Mouse (Mus musculus) G1E (cell line): ENCODE measurements around the gene Helz. TPM values are rescaled to one million over a fixed set of nuclear protein-coding genes. Genes with fewer than 3 reads are reported as not detected.
A peak's percentile ranks its signal among the peaks of the same experiment; 100 is the strongest.

Source experiments
- ATAC-seq: 2 replicates; pipeline ENCODE4 v1.8.0; 2016; ENCODE audit warnings: mild to moderate bottlenecking; ENCODE audit not compliant: insufficient number of reproducible peaks, poor library complexity, low FRiP score, severe bottlenecking; ENCODE audit errors: extremely low read depth
- DNase-seq: peaks from one replicate; pipeline ENCODE4 v3.0.0; 2012; ENCODE audit warnings: low spot score
- H3K27me3 ChIP-seq: 2 replicates; pipeline ENCODE4 v1.6.1; 2012; ENCODE audit warnings: mild to moderate bottlenecking, low read length, inconsistent platforms; ENCODE audit not compliant: insufficient read depth
- H3K36me3 ChIP-seq: replicated peaks from 2 replicates; pipeline ENCODE3; 2012; ENCODE audit warnings: mild to moderate bottlenecking, inconsistent platforms
- H3K4me1 ChIP-seq: 2 replicates; pipeline ENCODE4 v1.6.1; 2012; ENCODE audit warnings: low read depth, low read length, inconsistent platforms, mixed read lengths; ENCODE audit not compliant: insufficient read depth
- H3K4me3 ChIP-seq: 2 replicates; pipeline ENCODE4 v1.5.1; 2012; ENCODE audit warnings: low read depth, mild to moderate bottlenecking, inconsistent platforms, low read length, moderate library complexity, mixed read lengths
- H3K9me3 ChIP-seq: replicated peaks from 2 replicates; pipeline ENCODE4 v1.6.1; 2012; ENCODE audit warnings: inconsistent platforms
- CTCF ChIP-seq: IDR thresholded peaks from 2 replicates; pipeline ENCODE4 v1.5.1; 2012; ENCODE audit warnings: low read depth, low read length, inconsistent platforms, mixed read lengths
- GATA1 ChIP-seq: IDR thresholded peaks from 2 replicates; pipeline ENCODE4 v1.6.1; 2012; ENCODE audit warnings: borderline replicate concordance, low read length, inconsistent platforms, mixed read lengths
- GATA2 ChIP-seq: IDR thresholded peaks from 2 replicates; pipeline ENCODE4 v1.6.1; 2012; ENCODE audit warnings: low read depth, low read length, inconsistent platforms, borderline replicate concordance
- POLR2AphosphoS5 ChIP-seq: IDR thresholded peaks from 2 replicates; pipeline ENCODE4 v1.6.1; 2012; ENCODE audit warnings: low read depth, low read length, inconsistent platforms; ENCODE audit not compliant: insufficient replicate concordance
- TAL1 ChIP-seq: conservative IDR thresholded peaks from 2 replicates; pipeline ENCODE4 v1.6.1; 2012; ENCODE audit warnings: low read depth, low read length, inconsistent platforms, mixed read lengths
- polyA plus RNA-seq: library from polyadenylated mRNA; stranded (reverse); fragments of >175 nt; gene quantifications from 2 replicates; pipeline ENCODE4 v1.2.3, GENCODE M21; 2012
- total RNA-seq, 2 experiments: library from RNA; stranded (forward) in 1 of 2; stranded (reverse) in 1 of 2; fragments of 200-1000 nt in 1 of 2; fragments of >200 nt in 1 of 2; fragmentation: Nextera tagmentation in 1 of 2; gene quantifications; 2 replicates each; pipeline ENCODE4 v1.2.3; 2014 to 2017

Gene Helz
- total and polyA plus RNA-seq, 3 experiments, result 23.8 to 97.3 (median 63.5) TPM

GRCm38 (mm10) chr11:107716332-107716938 lies 168.7 kb downstream of the Helz start, which contains the start of gene Cacng1:
Cacng1 (minus strand) TSS chr11:107716522.
- ATAC-seq (no peak), DNase-seq (no peak)
- no peak for TF ChIP-seq GATA1
- TF ChIP-seq CTCF, result no peak
- Histone ChIP-seq H3K4me1 (peaks cover 54% of the 10 kb centered on the region), H3K9me3 (peaks cover 5% of the 10 kb centered on the region), H3K27me3 (peaks cover 18% of the 10 kb centered on the region), H3K4me3 (no peak within 1 kb of the TSS), H3K36me3 (no peaks in the 10 kb centered on the region)

GRCm38 (mm10) chr11:107720264-107721021 lies 172.7 kb downstream of the Helz start:
- no peak for TF ChIP-seq GATA1
- TF ChIP-seq POLR2AphosphoS5, result no peak
- TF ChIP-seq TAL1, result no peak
- peak; percentile 87 for DNase-seq
- Histone ChIP-seq H3K36me3 (no peaks in the 10 kb centered on the region), H3K27me3 (peaks cover 12% of the 10 kb centered on the region; the same call in 1 of the 2 replicates), H3K4me3 (no peak overlapping the region), H3K9me3 (peaks cover 10% of the 10 kb centered on the region), H3K4me1 (peaks cover 43% of the 10 kb centered on the region)
- ATAC-seq, result peak; percentile 82

- peaks cover 10% of the 10 kb centered on the region for H3K9me3 ChIP-seq
- H3K4me1 ChIP-seq, result peaks cover 47% of the 10 kb centered on the region
- no peaks in the 10 kb centered on the region for H3K36me3 ChIP-seq
- ATAC-seq, result no peak
- DNase-seq, result no peak
- TF ChIP-seq TAL1 (no peak), POLR2AphosphoS5 (no peak), GATA1 (no peak), GATA2 (no peak), CTCF (no peak)
- H3K4me3 ChIP-seq, result no peak overlapping the region
- H3K27me3 ChIP-seq, result peaks cover 11% of the 10 kb centered on the region; the same call in 1 of the 2 replicates
These were observed 173.3 kb downstream of the Helz start for GRCm38 (mm10) chr11:107721057-107721456.

GRCm38 (mm10) chr11:107724603-107725002 lies 176.9 kb downstream of the Helz start:
- peak; percentile 18 for DNase-seq
- Histone ChIP-seq H3K9me3 (peaks cover 5% of the 10 kb centered on the region), H3K36me3 (no peaks in the 10 kb centered on the region), H3K27me3 (peaks cover 12% of the 10 kb centered on the region), H3K4me1 (peaks cover 39% of the 10 kb centered on the region), H3K4me3 (no peak overlapping the region; the same call in 1 of the 2 replicates)
- peak; percentile 46 for ATAC-seq
- TF ChIP-seq CTCF, result no peak
- TF ChIP-seq GATA1, result no peak

- H3K9me3 ChIP-seq, result no peaks in the 10 kb centered on the region
- H3K4me3 ChIP-seq, result no peak overlapping the region
- peaks cover 34% of the 10 kb centered on the region for H3K27me3 ChIP-seq
- TF ChIP-seq CTCF (no peak), TAL1 (no peak), GATA2 (no peak), GATA1 (no peak), POLR2AphosphoS5 (no peak)
- H3K4me1 ChIP-seq, result peaks cover 28% of the 10 kb centered on the region
- no peaks in the 10 kb centered on the region for H3K36me3 ChIP-seq
- DNase-seq (no peak), ATAC-seq (no peak)
These were observed 180.5 kb downstream of the Helz start for GRCm38 (mm10) chr11:107728073-107728863.

GRCm38 (mm10) chr11:107729141-107729540 lies 181.4 kb downstream of the Helz start:
- H3K9me3 ChIP-seq, result no peaks in the 10 kb centered on the region
- peaks cover 30% of the 10 kb centered on the region for H3K4me1 ChIP-seq
- no peak overlapping the region for H3K4me3 ChIP-seq
- no peak for TF ChIP-seq GATA2
- TF ChIP-seq GATA1, result no peak
- no peak for TF ChIP-seq CTCF
- TF ChIP-seq POLR2AphosphoS5, result no peak
- no peak for TF ChIP-seq TAL1
- no peaks in the 10 kb centered on the region for H3K36me3 ChIP-seq
- DNase-seq (no peak), ATAC-seq (no peak)
- H3K27me3 ChIP-seq, result peaks cover 38% of the 10 kb centered on the region
